Mouse (Mus musculus) hindbrain, postnatal 0 days (tissue): ENCODE measurements around the gene Nrxn3. TPM values are rescaled to one million over a fixed set of nuclear protein-coding genes. Genes with fewer than 3 reads are reported as not detected.

Experiments
- ATAC-seq: fragments of 200-750 bp; cut with Nextera tagmentation; 2 replicates; pipeline ENCODE4 v1.8.0; 2017; ENCODE audit warnings: mild to moderate bottlenecking, moderate TSS enrichment, moderate library complexity
- DNase-seq: peaks from one replicate; pipeline ENCODE4 v3.0.0-alpha.2; 2015; ENCODE audit warnings: low spot score
- H3K27ac ChIP-seq: fragments of 300-500 bp; sonication (generic); 2 replicates; pipeline ENCODE4 v1.5.1; 2014; ENCODE audit warnings: mild to moderate bottlenecking
- H3K27me3 ChIP-seq: fragments of 300-500 bp; sonication (generic); 2 replicates; pipeline ENCODE4 v1.6.1; 2014; ENCODE audit warnings: low read length, mixed read lengths; ENCODE audit not compliant: insufficient read depth
- H3K36me3 ChIP-seq: fragments of 300-500 bp; sonication (generic); 2 replicates; pipeline ENCODE4 v1.6.1; 2014; ENCODE audit warnings: low read length, mixed read lengths; ENCODE audit not compliant: insufficient read depth
- H3K4me1 ChIP-seq: fragments of 300-500 bp; sonication (generic); 2 replicates; pipeline ENCODE4 v1.6.1; 2014; ENCODE audit warnings: antibody characterized with exemption, low read length, mixed read lengths; ENCODE audit not compliant: insufficient read depth
- H3K4me2 ChIP-seq: fragments of 300-500 bp; sonication (generic); 2 replicates; pipeline ENCODE4 v1.6.1; 2014; ENCODE audit warnings: low read depth, mild to moderate bottlenecking, low read length, moderate library complexity, mixed read lengths
- H3K4me3 ChIP-seq: fragments of 300-500 bp; sonication (generic); 2 replicates; pipeline ENCODE4 v1.5.1; 2014; ENCODE audit warnings: low read length
- H3K9ac ChIP-seq: fragments of 300-500 bp; sonication (generic); replicated peaks from 2 replicates; pipeline ENCODE4 v1.6.1; 2014; ENCODE audit warnings: mild to moderate bottlenecking, low read length, moderate library complexity, mixed read lengths
- H3K9me3 ChIP-seq: fragments of 300-500 bp; sonication (generic); 2 replicates; pipeline ENCODE4 v1.6.1; 2016; ENCODE audit warnings: low read length, mixed read lengths
- CTCF ChIP-seq: IDR thresholded peaks from 2 replicates; pipeline ENCODE4 v1.5.1; 2016; ENCODE audit warnings: antibody characterized with exemption, control low read depth, low read depth
- WGBS: fragments of 180-500 bp; shearing (Covaris S2); extraction: QIAGEN DNeasy Blood & Tissue Kit; methylation state at CpG from one replicate; pipeline ENCODE4 v1.1.7; 2014; 5-methylcytosine and 5-hydroxymethylcytosine counted together
- polyA plus RNA-seq: library from polyadenylated mRNA; unstranded; fragments of >200 nt; fragmentation: Nextera tagmentation; extraction: Ambion mirVana; gene quantifications from 2 replicates; pipeline ENCODE4 v1.2.1, GENCODE M21; 2015
- total RNA-seq: library from RNA; depleted of rRNA; stranded (reverse); fragments of >200 nt; gene quantifications from 2 replicates; pipeline ENCODE4 v1.2.3, GENCODE M21; 2014

Gene Nrxn3
- total and polyA plus RNA-seq, 2 experiments from 2014 or later, result 87.8 to 103 TPM

- H3K9ac ChIP-seq, result no peak overlapping the region
Observed at GRCm38 (mm10) chr12:88859456-88860345, 137.0 kb downstream of the Nrxn3 start.

GRCm38 (mm10) chr12:88860397-88860796, 137.7 kb downstream of the Nrxn3 start:
- TF ChIP-seq CTCF, result no peak
- DNase-seq, result peak; percentile 30

More at GRCm38 (mm10) chr12:88859456-88860345, 137.0 kb downstream of the Nrxn3 start:
- H3K27ac ChIP-seq, result peak overlapping the region; percentile 36; the same call in 1 of the 2 replicates
- H3K4me3 ChIP-seq, result no peak overlapping the region
- DNase-seq, result peak; percentile 66
- H3K9me3 ChIP-seq, result no peaks in the 10 kb centered on the region
- peaks cover 6% of the 10 kb centered on the region; the same call in 1 of the 2 replicates for H3K4me1 ChIP-seq
- ATAC-seq, result 0 out of 2 replicates have a peak, but pooled peaks have one; percentile 43
- peak overlapping the region; percentile 1; the same call in 1 of the 2 replicates for H3K4me2 ChIP-seq
- no peaks in the 10 kb centered on the region for H3K36me3 ChIP-seq
- TF ChIP-seq CTCF, result no peak
- WGBS, result 20% methylated on average over 6 of the region's 6 CpGs
- no peaks in the 10 kb centered on the region for H3K27me3 ChIP-seq

GRCm38 (mm10) chr12:88863069-88863468, 140.4 kb downstream of the Nrxn3 start:
- no peak overlapping the region for H3K4me3 ChIP-seq

More at GRCm38 (mm10) chr12:88860397-88860796, 137.7 kb downstream of the Nrxn3 start:
- WGBS, result 26% methylated on average over 4 of the region's 4 CpGs
- ATAC-seq, result no peak
- H3K27me3 ChIP-seq, result no peaks in the 10 kb centered on the region
- peaks cover 6% of the 10 kb centered on the region; the same call in 1 of the 2 replicates for H3K4me1 ChIP-seq
- H3K4me3 ChIP-seq, result no peak overlapping the region
- no peaks in the 10 kb centered on the region for H3K9me3 ChIP-seq
- H3K36me3 ChIP-seq, result no peaks in the 10 kb centered on the region
- no peak overlapping the region for H3K27ac ChIP-seq
- no peak overlapping the region for H3K4me2 ChIP-seq
- H3K9ac ChIP-seq, result no peak overlapping the region

GRCm38 (mm10) chr12:88868288-88868687, 145.6 kb downstream of the Nrxn3 start:
- Histone ChIP-seq H3K9ac (no peak overlapping the region), H3K4me2 (no peak overlapping the region), H3K36me3 (no peaks in the 10 kb centered on the region), H3K4me3 (no peak overlapping the region), H3K4me1 (no peaks in the 10 kb centered on the region; the same call in 1 of the 2 replicates), H3K9me3 (no peaks in the 10 kb centered on the region), H3K27me3 (no peaks in the 10 kb centered on the region), H3K27ac (no peak overlapping the region)
- TF ChIP-seq CTCF, result no peak
- ATAC-seq, result no peak
- no peak for DNase-seq

More at GRCm38 (mm10) chr12:88863069-88863468, 140.4 kb downstream of the Nrxn3 start:
- no peak overlapping the region for H3K9ac ChIP-seq
- H3K4me2 ChIP-seq, result no peak overlapping the region
- ATAC-seq (no peak), DNase-seq (no peak)
- H3K27me3 ChIP-seq, result no peaks in the 10 kb centered on the region
- WGBS, result 60% methylated on average over 4 of the region's 4 CpGs
- H3K36me3 ChIP-seq, result no peaks in the 10 kb centered on the region
- peaks cover 6% of the 10 kb centered on the region; the same call in 1 of the 2 replicates for H3K4me1 ChIP-seq
- no peaks in the 10 kb centered on the region for H3K9me3 ChIP-seq
- no peak overlapping the region for H3K27ac ChIP-seq
- no peak for TF ChIP-seq CTCF

GRCm38 (mm10) chr12:88897331-88897730, 174.7 kb downstream of the Nrxn3 start:
- H3K27me3 ChIP-seq, result no peaks in the 10 kb centered on the region
- peaks cover 10% of the 10 kb centered on the region for H3K4me1 ChIP-seq
- ATAC-seq (no peak), DNase-seq (no peak)
- WGBS, result 71% methylated on average over 1 of the region's 1 CpGs
- no peaks in the 10 kb centered on the region for H3K36me3 ChIP-seq
- no peak overlapping the region for H3K9ac ChIP-seq
- TF ChIP-seq CTCF, result no peak
- no peaks in the 10 kb centered on the region for H3K9me3 ChIP-seq
- H3K27ac ChIP-seq, result no peak overlapping the region
- no peak overlapping the region for H3K4me3 ChIP-seq
- H3K4me2 ChIP-seq, result no peak overlapping the region

GRCm38 (mm10) chr12:88900014-88900727, 177.5 kb downstream of the Nrxn3 start:
- no peak for TF ChIP-seq CTCF
- Histone ChIP-seq H3K9me3 (no peaks in the 10 kb centered on the region), H3K4me3 (no peak overlapping the region), H3K9ac (no peak overlapping the region), H3K36me3 (no peaks in the 10 kb centered on the region), H3K4me2 (no peak overlapping the region), H3K4me1 (peaks cover 14% of the 10 kb centered on the region), H3K27ac (no peak overlapping the region), H3K27me3 (no peaks in the 10 kb centered on the region)
- DNase-seq (peak; percentile 13), ATAC-seq (0 out of 2 replicates have a peak, but pooled peaks have one; percentile 47)
- 20% methylated on average over 7 of the region's 7 CpGs for WGBS
